Mouse (Mus musculus): ENCODE measurements around the gene Hpn. TPM values are rescaled to one million over a fixed set of nuclear protein-coding genes. Genes with fewer than 3 reads are reported as not detected.

Gene Hpn
- polyA plus RNA-seq, 1 experiment from 2014 or later: 0.50 TPM

DNA sequence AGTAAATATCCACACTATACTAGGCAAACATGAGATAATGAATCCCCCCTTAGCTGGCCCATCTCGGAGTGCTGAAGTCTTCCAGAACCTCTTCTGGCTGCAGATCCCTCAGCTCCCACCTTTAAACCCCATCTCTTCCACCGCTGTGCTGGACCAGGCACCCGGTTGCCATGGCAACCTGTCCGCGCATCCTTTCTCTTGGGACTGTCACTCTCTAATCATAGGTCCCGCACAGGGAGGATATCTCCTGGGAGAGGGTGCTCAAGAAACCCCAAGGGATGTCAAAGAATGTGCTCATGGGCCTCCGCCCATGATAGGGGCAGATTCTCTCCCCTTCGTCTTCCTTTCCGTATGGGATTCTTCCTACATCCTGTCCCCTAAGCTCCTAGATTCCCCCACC lies 64.2 kb downstream of the Hpn start:
- WGBS: 2% methylated on average over 9 of the region's 9 CpGs
- Histone ChIP-seq H3K9me3 (replicated peaks) (no peaks in the 10 kb centered on the region), H3K4me3 (replicated peaks) (peak overlapping the region; percentile 52), H3K36me3 (no peaks in the 10 kb centered on the region), H3K27me3 (replicated peaks) (peaks cover 47% of the 10 kb centered on the region), H3K4me1 (peaks cover 51% of the 10 kb centered on the region), H3K9ac (replicated peaks) (peak overlapping the region; percentile 63), H3K4me2 (peak overlapping the region; percentile 65), H3K27ac (replicated peaks) (peak overlapping the region; percentile 57)
- ATAC-seq (ENCODE audit: low FRiP score): peak; percentile 31; the same call in 1 of the 2 replicates

DNA sequence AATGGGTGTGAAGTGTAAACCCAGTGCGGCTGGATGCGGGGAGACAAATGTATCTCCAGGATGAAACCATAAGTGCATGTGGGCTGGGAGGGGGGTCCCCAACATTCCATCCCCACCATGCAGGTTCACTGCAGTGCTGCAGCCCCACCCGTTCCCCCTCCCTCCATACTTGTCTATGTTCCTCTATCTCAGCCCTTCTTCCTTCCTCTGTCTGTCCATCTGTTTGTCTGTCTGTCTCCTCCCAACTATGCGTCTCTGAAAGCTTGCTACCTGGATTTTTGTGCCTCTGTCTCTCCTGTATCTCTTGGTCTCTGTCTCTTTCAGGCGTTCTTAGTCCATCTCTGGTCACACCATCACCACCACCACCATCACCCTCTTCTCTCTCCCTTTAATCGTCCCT lies 64.6 kb downstream of the Hpn start:
- Histone ChIP-seq H3K4me3 (replicated peaks) (peak overlapping the region; percentile 52), H3K4me1 (peaks cover 50% of the 10 kb centered on the region), H3K36me3 (no peaks in the 10 kb centered on the region), H3K27ac (replicated peaks) (peak overlapping the region; percentile 57), H3K9me3 (replicated peaks) (no peaks in the 10 kb centered on the region), H3K4me2 (peak overlapping the region; percentile 65), H3K9ac (replicated peaks) (peak overlapping the region; percentile 63), H3K27me3 (replicated peaks) (peaks cover 50% of the 10 kb centered on the region)
- ATAC-seq (ENCODE audit: low FRiP score): 0 out of 2 replicates have a peak, but pooled peaks have one; percentile 3
- 3% methylated on average over 6 of the region's 6 CpGs for WGBS

DNA sequence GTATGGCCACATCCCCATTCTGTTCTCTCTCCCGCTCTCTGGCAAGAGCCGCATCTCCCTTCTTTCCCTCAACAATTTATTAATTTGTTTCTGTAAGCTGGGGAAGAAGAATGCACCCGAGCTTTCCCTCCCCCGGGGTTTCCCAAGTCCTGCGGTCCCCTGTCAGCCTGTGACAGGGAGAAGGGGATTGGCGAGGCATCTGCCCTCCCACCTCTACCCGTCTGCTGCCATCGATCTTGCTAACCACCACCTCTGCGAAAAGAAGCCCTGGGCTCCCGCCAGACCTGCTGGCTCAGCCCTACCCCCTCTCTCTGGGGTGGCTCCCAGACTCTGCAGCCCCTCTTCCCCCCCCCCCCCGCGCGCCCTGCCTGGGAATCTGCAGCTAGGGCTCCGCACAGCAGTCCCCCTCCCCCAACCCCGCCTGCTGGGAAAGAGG lies 65.2 kb downstream of the Hpn start:
- H3K4me3 ChIP-seq (replicated peaks): peak overlapping the region; percentile 52
- no peaks in the 10 kb centered on the region for H3K36me3 ChIP-seq
- 1% methylated on average over 12 of the region's 15 CpGs for WGBS
- peak overlapping the region; percentile 65 for H3K4me2 ChIP-seq
- peak overlapping the region; percentile 57 for H3K27ac ChIP-seq (replicated peaks)
- peak; percentile 42 for ATAC-seq (ENCODE audit: low FRiP score)
- H3K4me1 ChIP-seq: peaks cover 48% of the 10 kb centered on the region
- H3K9ac ChIP-seq (replicated peaks): peak overlapping the region; percentile 63
- no peaks in the 10 kb centered on the region for H3K9me3 ChIP-seq (replicated peaks)
- peaks cover 55% of the 10 kb centered on the region for H3K27me3 ChIP-seq (replicated peaks)

DNA sequence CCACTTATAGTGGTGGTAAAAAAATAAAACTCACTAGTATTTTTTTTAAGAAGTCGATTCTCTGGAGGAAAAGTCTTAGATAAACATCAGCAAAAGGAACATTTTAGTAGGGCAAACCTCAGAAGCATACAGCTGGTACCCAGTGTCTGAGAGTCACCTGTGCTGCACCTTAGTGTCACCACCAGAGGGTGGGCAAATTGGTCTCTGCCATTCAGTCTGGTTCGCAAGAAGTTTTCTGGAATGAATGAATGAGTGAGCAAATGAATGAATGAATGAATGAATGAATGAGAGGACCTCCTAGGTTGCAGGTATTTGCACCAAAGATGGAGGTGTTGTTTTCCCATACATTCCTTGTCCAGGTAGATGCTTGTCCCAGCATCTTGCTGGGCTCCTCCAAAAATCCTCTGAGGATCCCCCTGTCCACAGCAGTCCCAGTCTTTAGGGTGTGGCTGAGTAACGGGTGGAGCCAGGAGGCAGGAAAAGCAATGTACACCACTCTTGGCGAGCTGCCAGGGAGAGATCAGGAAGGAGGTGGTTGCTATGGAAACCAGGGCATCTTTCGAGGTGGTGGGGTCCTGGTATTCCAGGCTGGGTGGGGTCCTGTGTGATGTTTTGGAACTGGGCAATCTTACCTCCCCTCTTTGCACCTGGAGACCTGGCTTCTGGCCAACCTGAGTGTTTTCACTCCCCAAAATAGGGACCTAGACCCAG lies 65.8 kb downstream of the Hpn start:
- Histone ChIP-seq H3K27me3 (replicated peaks) (peaks cover 55% of the 10 kb centered on the region), H3K4me3 (replicated peaks) (peak overlapping the region; percentile 52), H3K9me3 (replicated peaks) (no peaks in the 10 kb centered on the region), H3K36me3 (no peaks in the 10 kb centered on the region), H3K4me2 (peak overlapping the region; percentile 65), H3K4me1 (peaks cover 48% of the 10 kb centered on the region), H3K27ac (replicated peaks) (peak overlapping the region; percentile 57), H3K9ac (replicated peaks) (peak overlapping the region; percentile 63)
- peak; percentile 10 for ATAC-seq (ENCODE audit: low FRiP score)
- WGBS: 22% methylated on average over 5 of the region's 5 CpGs

Other genes with a start within 250 kb of the Hpn start
- 0.10 and 0.11 TPM in 2 replicates for gene Cd22, start 234.9 kb downstream of the Hpn start, polyA plus RNA-seq (2015; fragmentation: Nextera tagmentation; extraction: Ambion mirVana)
- 4.7 and 4.8 TPM in 2 replicates for gene Mag, start 200.4 kb downstream of the Hpn start, polyA plus RNA-seq (2015; fragmentation: Nextera tagmentation; extraction: Ambion mirVana)
- not detected in 2 replicates for gene Hamp2, start 190.6 kb downstream of the Hpn start, polyA plus RNA-seq (2015; fragmentation: Nextera tagmentation; extraction: Ambion mirVana)
- not detected in 2 replicates for gene Hamp, start 171.3 kb downstream of the Hpn start, polyA plus RNA-seq (2015; fragmentation: Nextera tagmentation; extraction: Ambion mirVana)
- gene Usf2, start 158.5 kb downstream of the Hpn start, polyA plus RNA-seq (2015; fragmentation: Nextera tagmentation; extraction: Ambion mirVana): 27.7 and 36.0 TPM in 2 replicates
- 19.2 and 37.4 TPM in 2 replicates for gene Lsr, start 141.8 kb downstream of the Hpn start, polyA plus RNA-seq (2015; fragmentation: Nextera tagmentation; extraction: Ambion mirVana)
- 0.20 and 1.4 TPM in 2 replicates for gene Fam187b, start 141.5 kb downstream of the Hpn start, polyA plus RNA-seq (2015; fragmentation: Nextera tagmentation; extraction: Ambion mirVana)
- gene Fxyd5, start 72.8 kb downstream of the Hpn start, polyA plus RNA-seq (2015; fragmentation: Nextera tagmentation; extraction: Ambion mirVana): 22.2 and 27.8 TPM in 2 replicates
- 357 and 417 TPM in 2 replicates for gene Fxyd7, start 63.8 kb downstream of the Hpn start, polyA plus RNA-seq (2015; fragmentation: Nextera tagmentation; extraction: Ambion mirVana)
- 26.8 and 36.9 TPM in 2 replicates for gene Fxyd1, start 58.1 kb downstream of the Hpn start, polyA plus RNA-seq (2015; fragmentation: Nextera tagmentation; extraction: Ambion mirVana)
- 1.3 and 1.7 TPM in 2 replicates for gene Lgi4, start 55.9 kb downstream of the Hpn start, polyA plus RNA-seq (2015; fragmentation: Nextera tagmentation; extraction: Ambion mirVana)
- 0.79 and 14.6 TPM in 2 replicates for gene Fxyd3, start 38.6 kb downstream of the Hpn start, polyA plus RNA-seq (2015; fragmentation: Nextera tagmentation; extraction: Ambion mirVana)
- 21.1 and 24.8 TPM in 2 replicates for gene Scn1b, start 11.7 kb upstream of the Hpn start, polyA plus RNA-seq (2015; fragmentation: Nextera tagmentation; extraction: Ambion mirVana)
- gene Gramd1a, start 40.6 kb upstream of the Hpn start, polyA plus RNA-seq (2015; fragmentation: Nextera tagmentation; extraction: Ambion mirVana): 174 and 212 TPM in 2 replicates
- gene Scgb2b2, start 175.2 kb upstream of the Hpn start, polyA plus RNA-seq (2015; fragmentation: Nextera tagmentation; extraction: Ambion mirVana): not detected in 2 replicates
- gene Scgb1b2, start 176.5 kb upstream of the Hpn start, polyA plus RNA-seq (2015; fragmentation: Nextera tagmentation; extraction: Ambion mirVana): not detected in 2 replicates
- gene Scgb2b3, start 246.8 kb upstream of the Hpn start, polyA plus RNA-seq (2015; fragmentation: Nextera tagmentation; extraction: Ambion mirVana): not detected in 2 replicates